Mouse (Mus musculus) liver, postnatal 0 days (tissue): Measurements from ENCODE around the gene Kif24. TPM values are rescaled to one million over a fixed set of nuclear protein-coding genes. Genes with fewer than 3 reads are reported as not detected.

Experiments
- ATAC-seq: fragments of 200-750 bp; cut with Nextera tagmentation; 2 replicates; pipeline ENCODE4 v1.8.0; 2017; ENCODE audit warnings: mild to moderate bottlenecking, moderate library complexity
- DNase-seq: peaks from one replicate; pipeline ENCODE4 v3.0.0-alpha.2; 2016
- H3K27ac ChIP-seq: fragments of 300-500 bp; sonication (generic); 2 replicates; pipeline ENCODE4 v1.5.1; 2014; ENCODE audit warnings: antibody characterized with exemption, moderate library complexity, mild to moderate bottlenecking, low read depth
- H3K27me3 ChIP-seq: fragments of 300-500 bp; sonication (generic); 2 replicates; pipeline ENCODE4 v1.6.1; 2014; ENCODE audit warnings: low read length, control low read depth, mixed read lengths; ENCODE audit not compliant: insufficient read depth
- H3K36me3 ChIP-seq: fragments of 300-500 bp; sonication (generic); replicated peaks from 2 replicates; pipeline ENCODE4 v1.6.1; 2014; ENCODE audit warnings: mild to moderate bottlenecking, control low read depth, low read length, moderate library complexity, mixed read lengths; ENCODE audit not compliant: insufficient read depth
- H3K4me1 ChIP-seq: fragments of 300-500 bp; sonication (generic); 2 replicates; pipeline ENCODE4 v1.6.1; 2014; ENCODE audit warnings: antibody characterized with exemption, mild to moderate bottlenecking, control low read depth; ENCODE audit not compliant: insufficient read depth
- H3K4me2 ChIP-seq: fragments of 300-500 bp; sonication (generic); 2 replicates; pipeline ENCODE4 v1.6.1; 2014; ENCODE audit warnings: low read depth, mild to moderate bottlenecking, low read length, moderate library complexity, mixed read lengths
- H3K4me3 ChIP-seq: fragments of 300-500 bp; sonication (generic); 2 replicates; pipeline ENCODE4 v1.5.1; 2014; ENCODE audit warnings: low read depth, low read length
- H3K9ac ChIP-seq: fragments of 300-500 bp; sonication (generic); replicated peaks from 2 replicates; pipeline ENCODE4 v1.6.1; 2014; ENCODE audit warnings: mild to moderate bottlenecking, moderate library complexity
- H3K9me3 ChIP-seq: fragments of 300-500 bp; sonication (generic); 2 replicates; pipeline ENCODE4 v1.6.1; 2016; ENCODE audit warnings: mild to moderate bottlenecking, control low read depth, low read length, mixed read lengths
- CTCF ChIP-seq: sonication (generic); IDR thresholded peaks from 2 replicates; pipeline ENCODE4 v1.5.1; 2016; ENCODE audit warnings: antibody characterized with exemption, low read depth
- EP300 ChIP-seq: IDR thresholded peaks from 2 replicates; pipeline ENCODE4 v1.6.1; 2016; ENCODE audit warnings: antibody characterized with exemption, low read depth, mild to moderate bottlenecking
- WGBS: fragments of 180-500 bp; shearing (Covaris S2); extraction: QIAGEN DNeasy Blood & Tissue Kit; methylation state at CpG from one replicate; pipeline ENCODE4 v1.1.7; 2014; ENCODE audit not compliant: insufficient replicate concordance; 5-methylcytosine and 5-hydroxymethylcytosine counted together
- polyA plus RNA-seq: library from polyadenylated mRNA; unstranded; fragments of >200 nt; fragmentation: Nextera tagmentation; extraction: Ambion mirVana; gene quantifications from 2 replicates; pipeline ENCODE4 v1.2.1, GENCODE M21; 2015

Gene Kif24
- 2.4 and 2.5 TPM in 2 replicates for polyA plus RNA-seq

DNA sequence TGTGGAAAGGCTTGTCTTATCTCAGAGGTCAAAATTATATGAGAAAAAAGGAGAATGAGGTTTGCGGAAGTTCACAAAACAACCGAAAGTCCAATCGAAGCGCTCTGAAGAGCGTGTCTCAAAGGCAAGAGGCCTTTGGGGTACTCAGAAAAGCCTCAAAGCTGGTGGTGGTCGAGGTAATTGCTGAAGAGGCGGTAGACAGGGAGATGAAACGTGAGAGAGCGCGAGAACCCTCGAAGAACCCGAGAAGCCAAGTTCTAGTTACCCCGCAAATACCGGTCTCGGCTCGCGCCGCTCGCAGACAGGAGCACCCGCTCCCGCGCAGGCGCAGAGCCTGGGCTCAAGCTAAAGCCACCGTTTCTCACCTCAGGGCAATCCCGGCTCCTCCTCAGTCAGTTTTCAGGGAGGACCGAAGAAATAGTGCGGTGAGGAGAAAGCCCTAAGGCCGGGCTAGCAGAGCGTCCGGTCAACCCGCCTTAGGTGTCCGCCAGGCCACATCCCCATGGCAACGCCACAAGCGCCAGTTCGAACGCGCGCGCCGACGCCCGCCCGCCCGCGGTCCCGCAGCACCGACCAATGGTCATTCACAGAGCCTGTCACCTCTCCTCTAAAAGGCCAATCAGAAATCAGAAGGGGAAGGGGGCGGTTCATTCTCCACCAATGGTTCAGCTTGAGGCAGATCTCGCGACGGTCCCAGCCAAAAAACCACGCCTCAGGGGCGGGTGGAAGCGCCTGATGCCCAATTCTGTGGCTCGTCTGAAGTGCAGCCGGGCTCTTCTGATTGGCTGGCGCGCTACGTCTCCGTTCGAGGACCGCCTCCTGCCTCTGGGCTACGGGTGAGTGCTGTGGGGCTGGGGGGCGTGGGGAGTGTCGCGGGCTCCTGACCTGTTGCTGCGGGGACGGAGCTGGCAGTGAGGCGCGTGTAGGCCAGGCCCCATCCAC lies at the start of gene Kif24, which contains the start of gene Nudt2:
TSS of gene Kif24 (minus strand) at position 543 of the 942 bp plus-strand sequence.
TSS of gene Nudt2 (plus strand) at position 807 of the 942 bp plus-strand sequence.
- Histone ChIP-seq H3K4me3 (peak within 1 kb of the TSS; percentile 94), H3K27me3 (no peaks in the 10 kb centered on the region), H3K9me3 (no peaks in the 10 kb centered on the region), H3K9ac (peak within 1 kb of the TSS; percentile 85), H3K4me2 (peak within 1 kb of the TSS; percentile 86), H3K27ac (peak within 1 kb of the TSS; percentile 91), H3K36me3 (no peaks in the 10 kb centered on the region), H3K4me1 (peaks cover 17% of the 10 kb centered on the region)
- TF ChIP-seq CTCF (no peak), EP300 (peak; percentile 83)
- WGBS, result under 1% methylated on average over 70 of the region's 70 CpGs
- DNase-seq (peak; percentile 98), ATAC-seq (peak; percentile 97)

DNA sequence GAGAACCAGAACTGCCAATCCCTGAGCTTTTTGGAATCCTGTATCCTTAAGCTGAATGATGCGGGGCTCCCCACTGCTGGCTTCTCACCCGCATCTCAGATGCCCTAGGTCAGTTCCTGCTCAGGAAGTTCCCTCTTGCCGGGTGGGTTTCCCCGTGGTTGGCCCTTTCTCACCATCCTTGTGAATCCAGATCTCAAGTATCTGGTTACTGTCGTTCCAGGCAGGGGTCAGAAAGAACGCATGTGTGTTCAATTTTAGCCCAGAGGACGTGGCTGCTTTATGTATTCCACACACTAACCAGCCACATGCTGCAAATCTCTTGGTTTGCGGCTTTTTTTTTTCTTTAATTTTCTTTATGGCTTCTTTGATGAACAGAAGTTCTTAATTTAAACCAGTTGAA lies 49.0 kb upstream of the Kif24 start:
- DNase-seq (no peak), ATAC-seq (no peak)
- Histone ChIP-seq H3K4me2 (no peak overlapping the region), H3K4me1 (no peaks in the 10 kb centered on the region), H3K27me3 (0 out of 2 replicates have a peak, but pooled peaks cover 3% of the 10 kb centered on the region), H3K4me3 (no peak overlapping the region), H3K27ac (no peak overlapping the region), H3K36me3 (no peaks in the 10 kb centered on the region), H3K9me3 (no peaks in the 10 kb centered on the region), H3K9ac (no peak overlapping the region)
- 26% methylated on average over 8 of the region's 8 CpGs for WGBS
- TF ChIP-seq EP300 (no peak), CTCF (no peak)

DNA sequence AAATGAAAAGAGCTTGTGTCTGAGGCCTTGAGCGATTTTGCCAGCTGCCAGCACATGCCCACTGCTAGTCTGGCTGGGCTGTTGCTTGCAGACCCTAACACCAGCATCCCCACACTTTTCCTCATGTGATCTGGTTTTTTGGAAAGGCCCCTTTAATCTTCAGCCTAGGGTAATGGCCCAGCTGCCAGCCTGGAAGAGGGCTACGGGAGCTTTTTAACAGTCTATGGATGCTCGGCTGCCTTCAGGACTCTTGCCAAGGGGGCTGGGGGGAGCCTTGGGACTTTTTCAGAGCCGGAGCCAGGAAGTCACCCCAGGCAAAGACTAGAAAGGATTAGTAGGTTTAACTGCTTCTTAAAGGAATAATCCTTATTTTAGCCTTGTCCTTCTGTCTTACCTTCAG lies 48.6 kb upstream of the Kif24 start:
- Histone ChIP-seq H3K4me1 (no peaks in the 10 kb centered on the region), H3K9me3 (no peaks in the 10 kb centered on the region), H3K4me2 (no peak overlapping the region), H3K27me3 (0 out of 2 replicates have a peak, but pooled peaks cover 6% of the 10 kb centered on the region), H3K9ac (no peak overlapping the region), H3K36me3 (no peaks in the 10 kb centered on the region), H3K4me3 (no peak overlapping the region), H3K27ac (no peak overlapping the region)
- DNase-seq, result no peak
- WGBS, result 43% methylated on average over 4 of the region's 4 CpGs
- ATAC-seq, result no peak
- TF ChIP-seq CTCF (no peak), EP300 (no peak)

DNA sequence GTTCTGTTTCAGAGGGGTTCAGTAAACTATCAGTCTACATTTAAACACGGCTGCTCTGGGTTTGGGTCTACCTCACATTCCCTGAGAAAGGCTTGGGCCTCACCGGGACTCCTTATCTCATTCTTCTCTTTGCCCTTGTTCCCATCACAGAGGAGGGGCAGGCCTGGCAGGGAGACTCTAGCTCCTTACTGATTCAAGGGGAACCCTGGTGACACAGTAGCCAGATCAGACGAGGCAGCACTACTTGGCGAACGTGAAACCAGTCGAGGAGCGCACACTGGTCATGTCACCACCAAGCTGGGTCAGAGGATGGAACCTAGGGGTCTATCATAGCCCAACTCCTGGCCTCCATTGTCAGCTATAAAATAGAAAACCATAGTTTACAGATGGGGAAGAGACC lies 43.3 kb upstream of the Kif24 start:
- TF ChIP-seq CTCF (no peak), EP300 (no peak)
- peaks cover 15% of the 10 kb centered on the region for H3K4me1 ChIP-seq
- H3K9me3 ChIP-seq, result no peaks in the 10 kb centered on the region
- H3K27ac ChIP-seq, result no peak overlapping the region
- no peak overlapping the region for H3K4me3 ChIP-seq
- H3K9ac ChIP-seq, result no peak overlapping the region
- H3K27me3 ChIP-seq, result peaks cover 25% of the 10 kb centered on the region; the same call in 1 of the 2 replicates
- DNase-seq, result no peak
- no peak for ATAC-seq
- no peak overlapping the region for H3K4me2 ChIP-seq
- 52% methylated on average over 7 of the region's 7 CpGs for whole genome bisulfite sequencing
- H3K36me3 ChIP-seq, result no peaks in the 10 kb centered on the region

DNA sequence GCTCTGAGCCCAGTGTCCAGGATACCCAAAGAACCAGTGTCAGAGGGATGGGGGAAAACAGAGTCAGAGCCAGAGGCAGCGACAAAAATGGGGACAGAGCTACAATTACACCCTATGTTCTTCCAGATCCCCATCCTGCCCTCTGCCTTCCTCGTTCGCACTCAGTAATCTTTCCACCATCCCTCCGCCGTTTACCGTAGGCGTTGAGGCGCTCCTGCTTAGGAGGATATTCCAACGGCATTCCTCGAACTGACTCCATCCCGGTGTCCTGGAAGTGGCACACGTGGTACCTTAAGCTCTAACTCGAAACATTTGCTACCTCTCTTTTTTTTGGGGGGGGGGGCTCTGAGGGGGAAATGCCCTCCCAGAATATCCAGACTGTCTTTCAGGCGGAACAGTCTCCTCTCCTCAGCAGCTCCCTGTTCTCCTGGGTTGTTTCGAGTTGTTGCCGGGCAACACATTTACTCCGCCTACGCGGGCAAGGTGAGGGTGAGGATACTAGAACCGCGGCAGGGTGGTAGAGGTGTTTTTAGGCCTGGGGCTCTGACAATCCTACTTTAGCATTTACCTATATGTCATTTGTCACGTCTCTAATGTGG lies 42.7 kb upstream of the Kif24 start:
- Histone ChIP-seq H3K27me3 (peaks cover 25% of the 10 kb centered on the region), H3K9ac (peak overlapping the region; percentile 44), H3K4me1 (peaks cover 20% of the 10 kb centered on the region), H3K36me3 (no peaks in the 10 kb centered on the region), H3K4me3 (peak overlapping the region; percentile 48), H3K9me3 (no peaks in the 10 kb centered on the region), H3K4me2 (peak overlapping the region; percentile 87), H3K27ac (no peak overlapping the region)
- WGBS, result 6% methylated on average over 22 of the region's 22 CpGs
- DNase-seq, result no peak
- no peak for ATAC-seq
- TF ChIP-seq EP300, result no peak
- TF ChIP-seq CTCF, result no peak

DNA sequence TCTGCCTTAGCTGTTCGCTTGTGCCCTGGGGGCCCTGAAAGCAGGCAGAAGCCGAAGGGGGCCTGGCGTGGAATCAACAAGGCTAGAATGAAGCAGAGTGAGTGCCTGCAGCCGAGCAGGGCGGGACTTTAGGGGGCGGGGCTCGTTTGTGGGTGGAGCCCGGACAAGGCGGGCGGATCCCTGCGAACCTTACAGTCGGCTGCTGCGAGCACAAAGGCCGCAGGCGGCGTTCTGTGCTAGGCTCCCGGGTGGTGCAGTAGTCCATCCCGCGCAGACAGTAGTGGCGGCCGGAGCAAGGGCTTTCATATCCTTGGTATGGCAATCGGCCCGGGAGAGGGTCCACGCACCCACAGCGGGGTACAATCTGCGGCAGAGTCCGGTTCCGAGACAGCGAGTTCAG lies 42.2 kb upstream of the Kif24 start:
- peaks cover 25% of the 10 kb centered on the region for H3K4me1 ChIP-seq
- peak overlapping the region; percentile 48 for H3K4me3 ChIP-seq
- no peak for TF ChIP-seq EP300
- no peak for TF ChIP-seq CTCF
- H3K27ac ChIP-seq, result no peak overlapping the region
- H3K4me2 ChIP-seq, result peak overlapping the region; percentile 87
- H3K27me3 ChIP-seq, result peaks cover 30% of the 10 kb centered on the region
- H3K36me3 ChIP-seq, result no peaks in the 10 kb centered on the region
- no peaks in the 10 kb centered on the region for H3K9me3 ChIP-seq
- under 1% methylated on average over 28 of the region's 29 CpGs for WGBS
- H3K9ac ChIP-seq, result peak overlapping the region; percentile 44
- DNase-seq (peak; percentile 87), ATAC-seq (peak; percentile 50)
